Mouse (Mus musculus): ENCODE data around the gene Tjp1.

Tjp1 gene

DNA sequence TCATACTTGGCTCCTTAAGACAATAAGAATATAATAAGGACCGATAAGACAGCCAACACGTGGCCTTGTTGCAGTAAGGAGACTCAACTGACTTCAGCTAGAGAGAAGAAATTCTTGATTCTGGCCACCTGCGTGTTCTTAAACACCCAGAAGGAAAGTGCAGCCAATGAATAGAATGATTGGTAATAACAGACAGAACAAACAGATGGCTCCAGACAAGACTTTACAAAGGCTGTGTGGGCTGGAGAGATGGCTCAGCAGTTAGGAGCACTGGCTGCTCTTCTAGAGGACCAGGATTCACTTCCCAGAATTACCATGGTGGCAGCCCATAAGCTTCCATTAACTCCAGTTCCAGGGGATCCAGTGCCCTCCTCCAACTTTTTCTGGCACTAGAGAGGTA lies 90.7 kb downstream of the Tjp1 start:
- DNase-seq (ENCODE audit: extremely low read depth, low read depth): no peak

DNA sequence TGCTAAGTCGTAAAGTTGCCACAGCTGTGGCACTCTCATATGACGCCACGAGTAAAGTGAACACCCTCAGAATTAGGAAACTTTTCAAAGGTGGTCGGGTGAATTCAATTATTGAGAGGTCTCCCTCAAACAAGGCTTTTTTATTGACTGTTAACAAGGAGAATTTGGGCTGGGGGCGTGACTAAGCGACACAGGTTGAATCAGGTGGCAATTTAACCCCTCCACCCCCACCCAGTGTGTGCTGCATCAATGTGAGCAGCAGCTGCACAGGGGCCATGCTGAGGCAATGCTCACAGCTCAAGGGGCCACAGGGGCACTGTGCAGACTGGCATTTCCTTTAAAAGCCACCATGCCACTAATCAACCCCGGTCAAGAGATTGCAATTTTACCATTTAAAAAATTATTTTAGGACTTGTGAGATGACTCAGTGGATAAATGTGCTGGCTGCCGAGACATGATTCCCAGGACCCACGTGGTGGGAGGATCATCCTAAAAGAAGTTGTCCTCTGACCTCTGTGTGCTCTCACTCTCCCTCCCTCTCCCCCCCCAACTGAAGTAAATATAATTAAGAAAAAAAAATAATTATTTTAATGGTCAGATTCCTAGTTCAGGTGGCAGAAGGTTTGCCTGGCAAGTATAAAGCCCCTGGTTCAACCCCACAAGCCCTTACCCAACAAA lies 96.4 kb downstream of the Tjp1 start:
- DNase-seq (ENCODE audit: extremely low read depth, low read depth): no peak

DNA sequence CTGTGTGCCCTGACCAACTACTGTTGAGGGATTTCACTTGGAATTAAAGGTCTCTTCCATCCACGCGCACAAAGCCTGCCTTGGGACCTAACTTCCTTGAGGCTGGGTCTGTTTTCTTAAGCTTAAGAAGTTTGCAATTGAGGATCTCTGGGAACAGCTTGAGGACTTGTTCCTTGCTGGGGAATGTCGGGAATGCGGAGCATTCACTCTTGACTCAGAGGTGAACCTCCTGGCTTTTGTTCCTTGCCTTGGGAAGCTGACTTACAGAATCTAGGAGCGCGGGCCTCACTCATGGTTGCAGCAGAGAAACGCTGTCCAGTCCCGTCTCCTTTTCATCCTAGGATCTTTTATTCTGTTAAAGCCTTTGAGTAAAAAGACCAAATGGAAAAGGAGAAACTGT lies 97.2 kb downstream of the Tjp1 start:
- DNase-seq (ENCODE audit: extremely low read depth, low read depth): no peak

DNA sequence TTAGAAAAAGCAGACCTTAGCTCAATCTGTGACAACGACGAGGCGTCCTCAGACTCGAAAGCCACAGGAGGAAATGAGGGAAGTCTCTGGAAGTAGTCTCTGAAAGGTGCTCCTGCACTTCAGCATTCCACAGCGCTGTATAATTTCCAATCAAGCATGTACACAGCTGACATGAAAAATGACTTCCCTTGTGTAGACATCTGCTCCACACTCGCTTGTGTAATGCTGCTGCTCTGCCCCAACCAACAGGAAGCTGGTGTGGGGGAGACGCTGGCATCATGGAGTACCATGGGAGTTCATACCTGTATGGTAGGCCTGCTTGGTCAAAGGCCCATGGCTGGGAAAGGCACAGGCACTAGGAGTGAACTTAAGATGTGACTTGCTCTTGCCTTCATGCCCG lies 103.1 kb downstream of the Tjp1 start:
- no peak for DNase-seq (ENCODE audit: extremely low read depth, low read depth)

DNA sequence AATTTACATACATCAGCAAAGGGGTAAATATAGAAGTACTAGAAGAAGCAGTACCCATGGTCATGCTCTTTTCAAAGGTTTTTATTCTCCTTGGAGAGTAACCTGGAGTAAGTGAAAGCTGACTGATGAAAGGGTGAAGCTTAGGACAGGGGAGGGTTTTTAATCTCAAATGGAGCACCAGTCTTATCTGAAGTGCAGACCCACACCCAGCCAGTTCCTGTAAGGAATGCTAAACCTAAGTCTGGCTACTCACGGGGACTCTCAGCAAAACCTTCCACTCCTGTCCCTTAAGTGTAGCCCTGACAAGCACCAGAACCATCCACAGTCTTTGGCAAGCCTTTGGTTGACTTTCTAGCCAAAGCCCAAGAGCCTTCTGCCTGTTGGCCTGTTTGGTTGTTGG lies 105.1 kb downstream of the Tjp1 start:
- no peak for DNase-seq (ENCODE audit: extremely low read depth, low read depth)

DNA sequence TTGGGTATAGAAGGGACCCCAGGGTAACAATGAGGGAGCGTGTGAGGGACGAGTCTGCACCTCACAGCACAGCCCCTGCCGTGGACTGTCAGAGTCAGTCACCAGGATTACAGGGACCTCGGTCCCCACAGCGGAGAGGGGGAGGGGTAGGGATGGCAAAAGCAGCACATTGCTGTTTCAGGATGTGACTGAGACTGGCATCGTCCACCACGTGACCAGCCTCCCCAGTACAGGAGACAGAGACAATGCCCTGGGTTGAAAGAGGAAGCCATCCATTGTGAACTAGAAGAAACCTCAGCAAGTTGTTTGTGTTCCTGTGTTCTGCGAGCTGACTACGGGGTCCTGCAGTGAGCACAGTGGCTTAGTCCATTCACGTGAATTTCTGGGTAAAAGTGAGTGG lies 106.1 kb downstream of the Tjp1 start:
- no peak for DNase-seq (ENCODE audit: extremely low read depth, low read depth)

DNA sequence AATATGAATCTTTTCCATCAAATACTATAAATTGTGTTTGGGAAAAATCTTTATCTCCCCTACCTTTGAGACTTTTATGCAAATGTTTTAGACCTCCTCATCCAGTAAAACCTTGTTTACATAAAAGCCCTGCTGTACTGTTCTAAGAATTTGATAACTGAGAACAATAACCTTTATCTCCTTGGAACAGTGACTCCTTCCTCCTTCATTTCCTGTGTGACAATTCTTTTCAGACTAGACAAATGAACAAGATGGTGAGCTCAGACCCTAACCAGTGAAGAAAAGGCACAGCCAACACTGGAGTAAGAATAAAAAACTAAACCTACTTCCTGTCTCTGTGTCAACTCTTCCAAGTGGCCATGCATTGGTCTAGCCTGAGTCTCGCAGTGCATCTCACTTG lies 107.7 kb downstream of the Tjp1 start:
- no peak for DNase-seq (ENCODE audit: extremely low read depth, low read depth)

DNA sequence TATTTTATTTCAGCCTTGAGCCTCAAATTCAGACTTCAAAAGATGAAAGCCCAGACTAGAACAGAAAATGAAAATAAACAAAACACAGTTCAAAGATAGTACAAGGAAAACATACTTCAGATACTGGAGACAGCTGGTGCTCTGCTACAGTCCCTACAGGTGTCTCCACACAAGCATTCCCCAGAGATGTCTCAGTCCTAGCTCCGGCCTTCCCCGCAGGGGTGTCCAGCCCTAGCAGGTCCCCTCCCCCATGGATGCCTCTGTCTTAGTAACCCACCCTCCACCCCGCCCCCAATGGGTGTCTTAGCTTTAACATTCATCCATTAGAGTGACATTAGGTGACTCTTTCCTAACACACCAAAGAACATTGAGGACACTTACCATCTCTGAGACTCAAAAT lies 108.6 kb downstream of the Tjp1 start:
- no peak for DNase-seq (ENCODE audit: extremely low read depth, low read depth)

DNA sequence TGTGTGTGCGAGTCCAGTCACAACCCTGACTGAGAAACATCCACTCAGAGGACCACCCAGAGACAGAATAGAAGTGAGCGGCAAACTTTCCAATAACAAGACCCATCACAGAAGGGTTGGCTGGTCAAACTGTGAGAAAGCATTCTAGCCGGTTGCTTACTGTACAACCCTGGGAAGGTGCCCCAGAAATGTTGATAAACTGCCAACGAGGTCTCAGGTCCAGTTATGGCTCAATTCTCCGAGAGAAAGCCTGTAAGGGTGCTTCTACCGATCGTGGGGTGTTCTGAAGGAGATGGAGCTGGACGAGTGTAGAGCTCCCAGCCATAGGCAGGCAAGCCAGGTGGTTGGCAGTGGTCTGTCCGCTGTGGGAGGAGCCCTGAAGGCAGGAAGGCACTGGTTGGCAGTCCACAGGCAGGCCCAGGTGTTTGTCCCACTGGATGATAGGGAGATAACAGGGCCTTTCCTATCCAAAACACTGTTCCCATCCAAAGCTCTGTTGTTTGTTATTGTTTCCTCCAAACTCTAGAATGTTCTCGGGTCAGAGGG lies 109.1 kb downstream of the Tjp1 start:
- no peak for DNase-seq (ENCODE audit: extremely low read depth, low read depth)

DNA sequence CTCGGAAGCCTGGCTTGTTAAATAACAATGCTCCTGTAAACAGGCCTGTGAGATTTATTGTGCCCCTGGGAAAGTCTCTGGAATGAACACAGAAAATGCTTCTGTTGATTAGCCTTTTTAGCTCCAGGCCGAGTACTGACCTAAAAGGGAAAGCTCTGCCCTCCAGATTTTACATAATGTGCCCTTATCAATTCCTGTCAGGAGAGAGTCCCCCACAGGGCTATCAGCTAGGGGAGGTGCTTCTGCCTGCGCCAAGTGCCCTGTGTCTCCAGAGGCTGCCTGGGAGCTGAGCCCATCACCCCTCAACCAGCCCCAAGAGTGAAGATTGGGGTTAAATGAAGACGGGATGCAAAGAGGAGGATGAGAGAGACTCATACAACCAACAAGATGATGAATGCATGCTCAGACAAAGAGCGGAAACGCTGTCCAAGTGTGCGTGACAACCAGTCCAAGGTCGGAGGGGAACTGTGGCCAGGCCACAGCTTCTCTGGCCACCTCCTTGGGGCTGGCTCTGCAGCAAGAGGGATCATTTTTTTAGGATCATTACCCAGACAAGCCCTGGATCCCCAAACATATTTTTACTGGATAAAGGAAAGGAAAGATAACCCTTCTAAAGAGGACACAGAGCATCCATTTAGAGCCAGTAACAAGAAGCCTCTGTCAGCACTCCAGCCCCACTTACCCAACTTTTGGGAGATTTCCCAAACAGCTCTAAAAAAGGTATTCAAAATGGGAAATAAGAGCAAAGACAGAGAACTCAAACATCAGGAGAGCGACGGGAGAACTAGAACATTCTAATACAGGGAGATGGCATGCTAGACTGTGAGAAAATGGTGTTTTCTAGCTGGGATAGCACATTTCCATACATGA lies 110.1 kb downstream of the Tjp1 start:
- no peak for DNase-seq (ENCODE audit: extremely low read depth, low read depth)

DNA sequence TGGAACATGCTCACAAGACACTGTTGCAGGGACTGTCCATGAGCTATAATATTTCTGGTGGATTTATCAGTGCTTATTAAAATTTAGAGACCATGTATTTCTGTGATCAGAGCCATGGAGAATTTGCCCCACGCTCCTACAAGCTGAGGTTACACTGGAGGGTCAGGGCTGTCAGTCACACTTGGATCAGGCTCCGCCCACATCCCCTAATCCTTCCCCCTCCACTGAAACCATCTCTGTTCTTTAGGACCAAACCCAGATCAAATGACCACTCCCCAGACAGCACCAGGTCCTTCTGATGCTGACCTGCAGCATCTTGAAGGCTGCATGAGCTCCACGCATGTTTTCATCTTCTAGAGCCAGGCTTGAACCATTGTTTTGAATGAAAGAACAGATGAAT lies 111.1 kb downstream of the Tjp1 start:
- DNase-seq (ENCODE audit: extremely low read depth, low read depth): no peak

DNA sequence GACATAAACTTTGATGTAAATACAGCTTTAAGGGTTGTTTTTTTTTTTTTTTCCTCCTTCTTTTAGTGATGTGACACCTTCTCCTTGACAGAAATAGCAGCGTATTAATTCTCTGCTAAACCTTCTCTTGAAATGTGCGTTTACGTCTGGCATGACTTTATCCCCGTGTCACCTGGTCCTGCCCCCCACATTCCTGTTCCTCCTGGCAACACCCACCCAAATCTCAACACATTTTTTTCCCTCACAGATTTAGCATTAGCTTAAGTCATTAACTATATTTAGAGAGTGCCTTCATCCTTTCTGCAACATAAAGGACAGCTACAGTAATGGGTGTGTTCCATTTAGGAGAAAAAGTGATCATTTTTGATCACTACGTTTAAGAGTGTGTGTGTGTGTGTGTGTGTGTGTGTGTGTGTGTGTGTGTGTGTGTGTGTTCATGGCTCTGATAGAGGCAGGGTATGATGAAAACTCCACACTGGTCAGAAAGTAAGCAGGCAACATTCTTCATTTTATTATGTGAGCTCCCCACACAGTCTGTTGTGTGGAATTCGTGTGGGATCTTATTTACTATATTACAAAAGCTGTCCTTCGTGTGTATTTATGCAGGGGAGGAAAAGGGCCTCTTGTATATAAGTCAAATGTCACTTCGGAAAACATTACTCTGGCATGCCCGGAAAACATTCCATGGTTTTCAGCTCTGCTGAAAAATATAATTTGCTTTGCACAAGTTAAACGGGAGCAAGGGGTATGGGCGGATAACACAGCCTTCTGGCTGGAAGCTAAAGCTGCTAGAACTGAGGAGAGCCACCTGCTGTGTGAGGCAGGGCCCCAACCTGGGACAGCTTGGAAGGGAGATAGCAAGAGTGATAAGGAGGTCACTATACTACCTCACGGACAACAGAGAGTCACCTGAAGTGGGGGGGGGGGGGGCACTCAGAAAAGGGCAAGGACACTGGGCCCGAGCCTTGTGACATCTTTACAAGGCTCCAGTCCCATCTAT lies 113.3 kb downstream of the Tjp1 start:
- DNase-seq (ENCODE audit: extremely low read depth, low read depth): no peak

DNA sequence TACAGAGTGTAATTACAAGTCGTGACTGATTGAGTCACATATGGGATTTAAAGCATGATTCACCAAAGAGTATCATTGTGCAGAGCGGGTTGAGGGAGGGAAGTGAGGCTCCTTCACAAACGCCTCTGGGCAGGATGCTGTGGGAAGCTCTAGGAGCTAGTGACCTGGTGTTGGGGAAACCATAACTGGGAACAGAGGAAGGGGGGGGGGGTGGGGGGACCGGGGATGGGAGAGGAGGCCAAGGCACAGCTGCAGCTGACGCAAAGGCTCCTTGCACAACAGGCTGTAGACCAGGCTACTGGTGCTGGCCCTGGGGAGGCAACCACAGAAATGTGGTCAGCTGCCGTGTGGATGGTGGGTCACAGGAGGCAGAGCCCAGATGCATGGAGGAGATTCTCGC lies 116.9 kb downstream of the Tjp1 start:
- DNase-seq (ENCODE audit: extremely low read depth, low read depth): no peak

DNA sequence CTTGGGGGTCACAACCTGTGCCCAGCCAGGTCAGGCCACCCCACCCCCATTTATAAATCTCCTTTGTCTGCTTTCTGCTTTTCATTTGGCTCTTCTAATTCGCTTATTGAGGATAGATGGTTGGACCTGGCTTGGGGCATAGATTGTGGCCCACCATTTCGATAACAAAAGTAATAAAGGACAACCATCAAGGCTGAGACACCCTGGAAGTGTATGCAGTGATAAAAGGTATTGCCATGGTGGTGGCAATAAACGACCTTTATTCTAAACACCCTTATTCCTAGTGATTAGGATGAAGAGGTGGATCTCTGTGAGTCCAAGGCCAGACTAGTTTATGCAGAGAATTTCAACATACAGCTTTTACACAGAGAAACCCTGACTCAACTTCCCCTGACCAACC lies 121.2 kb downstream of the Tjp1 start:
- DNase-seq (ENCODE audit: extremely low read depth, low read depth): no peak

DNA sequence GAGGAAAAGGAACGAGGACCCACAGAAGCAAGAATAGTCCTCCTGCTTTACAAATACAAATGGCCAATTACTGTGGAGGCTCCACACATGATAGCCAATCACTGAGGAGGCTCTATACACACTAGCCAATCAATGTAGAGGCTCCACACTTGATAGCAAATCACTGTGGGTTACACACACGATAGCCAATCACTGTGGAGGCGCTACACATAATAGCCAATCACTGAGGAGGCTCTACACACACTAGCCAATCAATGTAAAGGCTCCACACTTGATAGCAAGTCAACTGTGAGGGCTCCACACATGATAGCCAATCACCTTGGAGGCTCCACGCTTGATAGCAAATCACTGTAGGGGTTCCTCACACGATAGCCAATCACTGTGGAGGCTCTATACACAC lies 125.1 kb downstream of the Tjp1 start:
- no peak for DNase-seq (ENCODE audit: extremely low read depth, low read depth)

DNA sequence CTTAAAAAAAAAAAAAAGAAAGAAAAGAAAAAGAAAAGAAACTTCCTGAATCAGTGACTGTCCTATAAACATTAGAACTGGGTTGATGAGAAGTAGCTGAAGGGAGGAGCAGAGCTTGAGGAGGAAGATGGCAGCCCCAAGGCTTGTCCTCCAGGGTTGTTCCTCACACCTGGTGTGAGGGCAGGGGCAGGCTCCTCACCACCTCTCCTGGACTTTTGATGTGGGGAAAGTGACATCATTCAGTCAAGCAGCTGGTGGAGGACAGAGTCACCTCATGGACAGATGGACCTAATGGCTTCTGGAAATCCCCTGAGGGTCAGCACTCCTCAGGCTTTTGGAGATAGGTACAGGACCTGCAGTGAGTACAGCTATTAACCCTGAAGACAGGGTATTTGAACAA lies 126.0 kb downstream of the Tjp1 start:
- no peak for DNase-seq (ENCODE audit: extremely low read depth, low read depth)

DNA sequence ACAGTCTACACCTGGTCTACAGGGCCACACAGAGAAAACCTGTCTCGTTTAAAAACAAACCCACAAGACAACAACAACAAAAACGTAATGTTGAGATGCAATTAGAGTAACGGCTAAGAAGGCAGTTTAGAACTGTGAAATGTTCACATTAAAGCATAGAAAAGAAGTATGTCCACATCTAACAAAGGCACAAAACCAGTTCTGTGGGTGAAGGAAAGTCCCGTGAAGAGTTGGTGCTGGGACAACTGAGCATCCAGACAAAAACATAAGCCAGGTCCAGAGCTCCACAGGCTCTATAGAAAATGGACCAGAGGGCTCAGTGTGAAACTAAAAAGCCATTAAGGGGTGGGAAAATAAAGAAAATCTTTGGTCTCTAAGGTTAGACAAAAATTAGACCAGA lies 131.7 kb downstream of the Tjp1 start:
- no peak for DNase-seq (ENCODE audit: extremely low read depth, low read depth)

DNA sequence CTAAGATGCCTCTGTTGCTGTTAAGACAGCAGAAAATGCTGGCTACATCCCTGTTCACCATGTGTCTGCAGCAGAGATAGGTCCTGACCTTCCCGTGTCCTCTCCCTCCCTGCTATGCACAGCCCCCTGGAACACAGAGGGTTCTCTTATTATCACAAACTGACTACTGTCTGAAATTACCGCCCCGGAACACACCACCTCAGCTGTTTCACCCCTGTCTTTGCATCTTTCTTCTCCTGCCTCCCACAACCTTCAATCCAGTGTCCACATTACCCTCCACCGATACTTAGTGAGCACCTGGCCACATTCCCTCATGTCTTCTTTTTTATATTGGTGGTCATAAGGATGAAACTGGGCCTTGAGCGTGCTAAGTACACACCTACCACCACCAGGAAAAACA lies 132.4 kb downstream of the Tjp1 start:
- no peak for DNase-seq (ENCODE audit: extremely low read depth, low read depth)

DNA sequence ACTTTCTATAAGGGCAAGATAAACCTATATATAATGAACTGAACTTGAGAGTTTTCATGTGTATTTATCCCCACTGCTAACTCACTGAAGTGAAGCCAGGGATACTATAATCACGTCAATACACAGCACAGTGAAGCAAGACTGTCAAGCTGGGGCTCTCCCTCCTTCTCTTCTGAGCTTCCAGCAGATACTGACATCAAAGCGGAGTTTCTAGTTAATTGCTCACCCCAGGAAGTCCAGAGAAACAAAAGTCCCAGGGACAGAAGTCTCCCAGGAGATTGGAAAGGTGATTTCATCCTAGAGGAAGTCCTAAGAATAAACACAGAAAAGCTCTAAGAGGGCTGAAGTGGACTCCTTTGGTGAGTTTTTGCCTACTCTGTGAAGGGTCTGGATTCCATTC lies 132.9 kb downstream of the Tjp1 start:
- no peak for DNase-seq (ENCODE audit: extremely low read depth, low read depth)

DNA sequence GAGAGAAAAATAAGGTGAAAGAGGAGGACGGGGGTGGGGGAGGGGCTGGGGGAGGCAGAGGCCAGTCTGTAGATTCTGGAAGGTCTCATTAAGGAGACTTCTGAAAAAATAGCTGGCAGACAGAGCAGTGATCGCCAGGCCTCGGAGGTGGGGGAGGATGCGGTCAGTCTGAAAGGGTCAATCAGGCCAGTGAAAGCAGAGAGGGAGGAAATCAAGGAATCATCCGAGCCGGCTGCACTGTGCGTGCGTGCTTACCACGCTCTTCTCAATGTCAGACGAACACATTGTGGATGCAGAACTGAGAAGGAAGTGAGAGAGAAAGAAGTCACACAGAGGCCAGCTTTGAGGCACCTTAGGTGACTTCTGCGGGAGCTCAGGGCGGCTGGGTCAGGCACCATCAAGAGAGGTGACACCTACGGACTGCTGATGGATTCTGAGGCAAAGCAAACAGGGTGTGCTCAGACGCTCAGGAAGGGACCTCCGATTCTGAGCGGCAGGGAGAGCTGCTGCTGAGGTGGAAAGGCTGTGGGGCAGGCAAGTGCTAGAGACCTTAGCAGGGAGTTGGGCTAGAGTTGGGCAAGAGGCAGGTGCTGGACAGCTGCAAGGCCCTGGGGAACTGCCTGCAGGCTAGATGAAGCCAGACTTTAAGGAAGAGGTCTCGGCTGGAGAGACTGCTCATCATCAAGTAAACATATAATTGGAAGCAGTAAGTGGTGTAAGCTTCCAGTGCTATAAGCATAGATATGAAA lies 133.7 kb downstream of the Tjp1 start:
- no peak for DNase-seq (ENCODE audit: extremely low read depth, low read depth)

DNA sequence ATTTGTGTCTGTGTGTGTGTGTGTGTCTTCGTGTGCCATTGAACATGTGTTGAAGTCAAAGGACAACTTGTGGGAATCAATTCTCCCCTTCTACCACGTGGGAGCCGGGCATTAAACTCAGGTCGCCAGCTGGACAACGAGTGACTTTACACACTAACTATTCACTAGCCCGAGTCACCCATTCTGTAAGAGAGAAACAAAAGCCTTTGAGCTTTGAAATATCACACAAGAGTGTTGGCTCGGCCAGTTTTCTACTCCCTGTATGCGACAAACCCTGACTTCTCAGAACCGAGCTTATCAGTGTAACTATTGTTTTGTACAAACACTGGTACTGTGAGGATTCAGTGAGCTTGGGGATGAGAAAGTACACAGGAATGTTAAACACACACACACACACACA lies 134.6 kb downstream of the Tjp1 start:
- no peak for DNase-seq (ENCODE audit: extremely low read depth, low read depth)
